Mouse (Mus musculus): ENCODE data around the gene Rcn3.
A peak's percentile ranks its signal among the peaks of the same experiment; 100 is the strongest.
"Not testable (repeated sequence)": the region's sequence is repeated elsewhere in the genome, so short reads cannot be mapped to it uniquely, and the experiment has no call there.

The Rcn3 gene

DNA sequence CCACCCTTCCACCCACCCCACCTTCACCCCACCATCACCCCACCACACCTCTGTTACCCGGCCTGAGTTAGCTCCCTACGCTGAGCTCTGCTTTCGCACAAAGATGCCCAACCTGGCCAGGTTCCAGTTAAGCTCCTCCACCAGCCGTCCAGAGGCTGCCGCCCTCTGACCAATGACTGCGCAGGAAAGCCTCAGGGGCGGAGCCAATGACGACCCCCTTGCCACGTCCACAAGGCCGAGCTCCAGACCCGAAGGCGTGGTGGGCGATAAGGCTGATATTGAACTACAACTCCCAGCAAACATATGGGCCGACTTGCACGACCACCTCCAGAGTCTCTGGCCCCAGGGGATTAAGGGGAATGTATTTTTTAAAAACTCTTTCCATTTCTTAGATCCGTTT, at the start of gene Rcn3:
Gene Rcn3 (minus strand): TSS at position 174 of the 400 bp plus-strand sequence.
- peak; percentile 90 for DNase-seq (ENCODE audit: inconsistent ontology term)

DNA sequence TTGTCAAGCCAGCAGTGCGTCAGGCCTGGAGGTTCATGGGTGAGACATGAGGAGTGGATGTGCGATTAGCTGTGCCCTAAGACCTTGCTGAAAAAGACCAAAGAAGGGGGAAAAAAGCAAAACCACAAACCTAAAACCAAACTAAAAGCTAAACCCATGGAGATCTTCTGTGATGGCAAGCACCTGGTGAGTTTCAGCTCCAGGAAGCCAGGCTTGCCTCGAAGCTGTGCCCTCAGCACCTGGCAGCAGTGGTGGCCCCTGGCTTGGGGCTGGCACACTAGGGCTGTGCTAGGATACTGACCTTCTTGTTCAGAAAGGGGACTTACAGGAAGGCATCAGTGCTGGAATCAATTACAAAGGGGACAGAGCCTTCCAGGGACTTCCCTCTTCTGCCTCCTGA, 49.3 kb upstream of the Rcn3 start:
- DNase-seq (ENCODE audit: inconsistent ontology term) = no peak

DNA sequence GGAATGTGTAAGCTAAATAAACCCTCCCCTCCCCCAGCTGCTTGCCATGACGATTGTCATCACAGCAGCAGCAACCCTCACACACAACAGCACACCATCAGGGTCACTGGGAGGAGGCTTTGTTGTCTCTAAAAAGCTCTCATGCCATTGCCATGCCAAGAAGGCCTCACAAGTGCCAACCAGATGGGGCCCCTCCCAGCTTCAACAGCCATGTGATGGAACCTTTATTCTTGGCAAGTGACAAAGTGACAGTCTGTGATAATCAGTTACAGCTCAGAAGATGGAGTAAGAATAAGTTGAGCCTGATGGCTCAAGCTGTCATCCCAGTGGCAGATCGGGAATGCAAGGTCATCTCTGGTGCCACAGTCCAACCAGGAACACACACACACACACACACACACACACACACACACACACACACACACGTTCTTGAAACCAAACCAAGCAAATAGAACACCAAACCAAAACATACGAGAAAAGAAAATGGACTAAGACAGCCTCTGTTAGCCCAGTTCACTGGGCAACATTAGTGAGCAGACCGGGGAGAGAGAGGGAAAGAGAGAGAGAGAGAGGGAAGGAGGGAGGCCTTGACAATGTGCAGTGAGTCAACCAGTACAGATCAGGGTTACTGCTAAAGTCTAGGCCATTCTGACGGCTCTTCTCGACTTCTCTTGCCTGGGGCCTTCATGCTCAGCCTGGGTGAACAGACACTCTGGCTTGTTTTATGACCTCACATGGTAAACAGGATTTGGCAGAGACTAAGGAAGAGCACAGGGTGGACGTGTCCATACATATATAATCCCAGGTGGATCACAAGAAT, 48.1 kb upstream of the Rcn3 start:
- DNase-seq (ENCODE audit: inconsistent ontology term) = no peak

DNA sequence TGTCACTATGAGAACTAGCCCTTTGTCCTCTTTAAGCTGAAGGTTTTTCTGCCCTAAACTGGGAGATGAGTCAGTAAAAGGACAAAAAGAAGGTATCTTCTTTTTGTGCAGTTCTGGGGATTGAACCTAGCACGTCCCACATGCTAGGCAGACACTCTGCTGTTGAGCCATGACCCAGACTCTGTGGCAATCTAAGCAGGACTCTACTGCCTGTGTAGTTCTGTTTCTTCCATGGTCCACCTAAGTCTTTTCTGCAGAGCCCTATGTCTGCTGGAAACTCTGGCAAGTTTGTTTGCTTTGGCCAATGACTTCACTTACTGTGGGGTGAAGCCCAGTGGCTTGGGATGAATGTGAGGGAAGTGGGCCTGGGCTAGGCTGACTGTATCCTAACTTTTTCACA, 46.4 kb upstream of the Rcn3 start:
- DNase-seq (ENCODE audit: inconsistent ontology term) = no peak

DNA sequence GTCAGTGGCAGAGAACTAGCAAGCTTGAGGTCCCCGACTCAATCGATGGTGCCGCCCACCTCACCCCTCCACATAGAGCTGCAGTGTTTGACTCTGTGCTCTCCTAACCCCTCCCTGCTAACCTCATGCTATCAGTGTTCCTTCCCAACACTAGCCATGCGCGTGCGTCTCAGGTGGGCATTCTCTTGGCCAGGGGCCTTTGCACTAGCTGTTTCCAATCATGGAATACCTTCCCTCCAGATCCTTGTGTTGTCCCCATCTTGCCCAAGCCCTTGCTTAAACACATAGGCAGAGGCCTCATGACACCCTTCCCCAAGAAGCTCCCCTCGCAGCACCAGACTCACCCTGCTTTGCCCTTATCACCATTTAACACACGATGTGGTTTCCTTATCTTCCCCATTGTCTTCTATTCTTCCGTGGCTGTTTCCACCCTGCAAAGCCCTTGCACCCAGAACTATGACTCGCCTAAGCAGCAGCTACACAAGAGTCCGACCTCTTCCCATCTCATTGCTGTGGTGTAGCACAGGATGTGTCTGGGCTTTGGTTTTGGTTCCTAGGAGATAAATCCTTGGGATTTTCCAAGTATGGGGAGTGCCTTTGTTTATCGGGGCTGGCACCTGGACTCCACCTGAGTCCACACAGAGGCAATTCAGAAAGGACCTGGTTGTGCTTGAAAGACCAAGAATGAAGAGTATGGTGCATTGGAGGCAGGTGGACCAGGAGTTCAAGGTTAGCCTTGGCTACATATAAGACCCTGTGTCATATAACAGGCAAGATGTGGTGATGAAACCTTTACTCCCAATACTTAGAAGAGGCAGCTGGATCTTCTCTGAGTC, 45.4 kb upstream of the Rcn3 start:
- DNase-seq (ENCODE audit: inconsistent ontology term) = no peak

DNA sequence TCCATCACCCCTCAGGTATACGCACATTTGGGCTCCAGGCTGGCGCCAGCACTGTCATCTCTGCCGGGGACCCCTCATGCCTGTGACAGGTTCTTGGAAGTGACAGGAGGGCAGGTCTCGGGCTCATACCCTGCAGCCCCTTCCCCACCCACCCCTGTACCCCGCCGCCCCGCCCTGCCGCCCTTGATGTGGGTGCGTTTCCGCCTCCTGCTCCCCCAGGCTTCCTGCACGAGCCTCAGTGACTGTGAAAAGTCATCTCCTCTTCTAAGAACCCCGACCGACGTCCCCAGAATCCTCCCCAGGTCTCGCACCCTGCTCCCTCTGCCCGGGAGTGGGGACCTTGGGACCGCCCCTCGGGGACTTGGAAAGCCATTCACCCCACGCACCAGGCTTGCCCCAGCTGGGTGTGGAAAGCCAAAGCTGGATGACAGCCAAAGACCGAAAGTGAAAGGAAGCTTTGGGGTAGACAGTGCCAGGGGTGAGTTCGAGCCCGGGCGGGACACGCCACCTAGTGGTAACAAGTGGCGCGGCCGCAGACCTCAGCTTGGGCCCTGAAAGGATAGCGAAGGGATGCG, 44.1 kb upstream of the Rcn3 start, which contains the start of the genes Gm45713 and Flt3l:
Gene Gm45713 (minus strand): TSS at position 239 of the 575 bp plus-strand sequence.
Gene Flt3l (minus strand): TSS at position 440 of the 575 bp plus-strand sequence.
- peak; percentile 92 for DNase-seq (ENCODE audit: inconsistent ontology term)

DNA sequence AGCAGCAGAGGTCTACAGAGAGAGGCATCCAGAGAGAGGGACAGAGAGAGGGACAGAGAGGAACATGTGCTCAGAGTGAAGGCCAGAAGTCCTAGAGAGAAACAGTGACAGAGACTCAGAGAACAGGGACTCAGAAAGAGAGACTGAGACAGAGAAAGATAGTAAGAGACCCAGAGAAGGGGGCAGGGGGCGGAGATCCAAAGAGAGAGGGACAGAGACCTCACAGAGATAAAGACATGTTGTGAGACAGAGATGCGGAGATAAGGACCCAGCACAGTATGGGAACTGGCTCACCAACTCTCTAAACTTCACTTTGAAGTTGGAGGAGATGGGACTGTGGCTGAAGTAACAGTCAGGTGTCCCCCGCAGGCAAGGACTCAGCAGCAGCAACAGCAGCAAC, 43.3 kb upstream of the Rcn3 start:
- no peak for DNase-seq (ENCODE audit: inconsistent ontology term)

DNA sequence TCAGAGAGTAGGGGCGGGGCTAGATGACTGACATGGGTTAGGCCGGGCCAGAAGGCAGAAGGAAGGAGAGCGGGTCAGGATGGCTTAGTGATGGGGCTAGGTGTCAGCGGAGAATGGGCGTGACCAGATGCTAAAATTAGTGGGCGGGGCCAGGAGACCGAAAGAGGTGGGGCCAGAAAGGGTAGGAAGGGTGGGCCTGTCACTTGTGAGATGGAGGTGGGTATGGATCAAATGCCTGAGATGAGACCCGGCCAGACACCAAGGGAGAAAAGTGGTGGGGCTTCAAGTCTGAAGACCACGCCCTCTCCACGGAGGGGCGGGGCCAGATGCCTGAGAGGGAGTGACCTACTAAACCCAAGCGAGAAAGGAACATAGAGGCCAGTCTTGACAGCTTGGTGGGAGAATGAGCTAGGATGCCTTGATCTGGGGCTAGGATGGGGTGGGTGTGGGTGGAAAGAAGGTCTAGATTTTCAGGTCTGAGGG, 42.6 kb upstream of the Rcn3 start:
- DNase-seq (ENCODE audit: inconsistent ontology term) = peak; percentile 34

DNA sequence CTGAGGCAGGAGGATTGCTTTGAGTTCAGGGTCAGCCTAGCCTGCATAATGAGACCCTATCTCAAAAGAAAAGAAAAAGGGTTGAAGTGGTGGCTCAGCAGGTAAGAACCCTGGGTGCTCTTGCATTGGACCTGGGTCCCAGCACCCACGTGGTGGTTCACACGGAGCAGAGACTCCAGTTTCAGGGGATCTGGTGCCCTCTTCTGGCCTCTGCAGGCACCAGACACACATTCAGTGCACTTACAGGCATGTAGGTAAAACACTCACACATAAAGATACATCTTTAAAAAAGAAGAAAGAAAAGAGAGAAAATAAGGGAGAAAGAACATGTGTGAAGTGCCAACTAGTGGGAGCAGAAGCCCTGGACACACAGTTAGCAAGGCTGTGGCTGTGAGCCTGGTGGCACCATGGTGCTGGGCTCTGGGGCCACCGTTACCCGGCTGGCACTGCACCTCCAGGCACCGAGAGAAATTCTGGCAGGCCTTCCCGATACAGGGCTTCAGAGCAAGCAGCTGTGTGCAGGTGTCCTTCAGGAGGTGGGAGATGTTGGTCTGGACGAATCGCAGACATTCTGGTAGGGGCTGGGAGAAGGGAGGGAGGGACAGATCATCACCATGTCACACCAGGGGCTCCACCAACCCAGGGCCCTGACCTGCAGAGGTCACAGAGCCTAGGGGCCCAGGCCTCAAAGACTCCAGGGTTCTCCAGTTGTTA, 41.6 kb upstream of the Rcn3 start:
- no peak for DNase-seq (ENCODE audit: inconsistent ontology term)

DNA sequence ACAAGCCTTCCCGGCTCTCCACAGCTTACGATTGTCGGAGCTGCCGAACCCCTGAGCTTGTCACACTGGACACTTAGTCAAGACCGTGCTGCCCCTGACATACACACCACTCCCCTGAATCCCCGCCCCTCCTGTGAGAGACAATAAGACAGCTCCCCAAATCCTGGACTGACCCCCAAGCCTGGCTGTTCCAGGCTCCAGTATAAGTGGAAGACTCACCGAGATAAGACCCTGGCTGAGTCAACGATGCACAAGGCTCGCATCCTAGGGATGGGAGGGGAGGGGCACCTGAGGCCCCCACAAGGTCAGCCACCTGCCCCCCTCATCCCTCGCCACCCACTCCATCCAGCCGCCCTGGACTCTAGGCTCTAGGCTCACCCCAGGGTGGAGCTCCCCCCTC, 39.8 kb upstream of the Rcn3 start:
- DNase-seq (ENCODE audit: inconsistent ontology term) = no peak

DNA sequence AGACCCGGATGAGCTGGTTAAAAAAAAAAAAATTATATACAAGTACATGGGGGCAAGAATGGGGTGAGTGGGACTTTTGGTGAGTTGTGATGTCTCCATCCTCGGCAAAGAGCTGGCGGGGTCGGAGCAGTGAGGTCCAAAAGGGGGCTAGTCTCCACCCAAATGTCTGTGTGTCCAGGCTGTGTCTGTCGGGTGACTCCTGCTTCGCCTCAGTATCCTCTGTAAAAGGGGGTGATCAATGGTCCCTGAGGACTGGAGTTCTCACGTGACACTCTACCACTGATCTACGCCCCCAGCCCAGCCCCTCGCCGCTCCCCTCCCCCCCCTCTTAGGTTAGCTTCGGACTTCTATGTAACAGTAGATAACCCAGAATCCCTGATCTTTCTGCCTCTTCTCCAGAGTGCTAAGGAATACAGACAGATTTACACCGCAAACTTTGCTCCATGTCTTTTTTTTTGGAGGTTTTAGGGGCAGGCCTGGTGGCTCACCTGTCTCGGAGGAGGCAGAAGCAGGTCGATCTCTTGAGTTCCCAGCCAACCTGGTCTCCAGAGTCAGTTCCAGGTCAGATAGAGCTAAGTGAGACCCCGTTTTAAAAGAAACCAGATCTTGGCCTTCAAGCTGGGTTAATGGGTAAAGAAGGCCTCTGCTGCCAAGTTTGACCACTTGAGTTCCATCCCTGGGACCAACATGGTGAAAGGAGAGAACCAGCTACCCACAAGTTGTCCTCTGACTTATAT, 37.9 kb upstream of the Rcn3 start:
- DNase-seq (ENCODE audit: inconsistent ontology term) = no peak

DNA sequence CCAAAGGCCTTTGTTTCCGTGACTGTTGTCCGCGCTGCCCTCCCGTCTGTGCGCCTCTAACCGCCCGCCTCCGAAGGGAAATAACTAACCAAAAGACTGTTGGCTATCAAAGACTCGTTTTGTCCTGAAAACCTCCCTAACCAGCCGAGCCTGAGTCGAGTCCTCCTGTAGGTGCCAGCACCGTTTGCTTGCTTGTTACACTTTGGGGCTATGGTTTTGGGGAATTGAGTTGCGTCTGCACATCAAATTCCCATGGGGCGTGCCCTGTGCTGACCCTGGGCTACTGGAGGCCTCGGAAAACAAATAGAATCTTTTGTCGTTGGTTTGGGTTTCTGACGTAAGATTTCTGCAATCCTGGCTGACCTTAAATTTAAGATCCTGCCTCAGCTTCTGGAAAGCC, 37.3 kb upstream of the Rcn3 start:
- DNase-seq (ENCODE audit: inconsistent ontology term) = no peak

DNA sequence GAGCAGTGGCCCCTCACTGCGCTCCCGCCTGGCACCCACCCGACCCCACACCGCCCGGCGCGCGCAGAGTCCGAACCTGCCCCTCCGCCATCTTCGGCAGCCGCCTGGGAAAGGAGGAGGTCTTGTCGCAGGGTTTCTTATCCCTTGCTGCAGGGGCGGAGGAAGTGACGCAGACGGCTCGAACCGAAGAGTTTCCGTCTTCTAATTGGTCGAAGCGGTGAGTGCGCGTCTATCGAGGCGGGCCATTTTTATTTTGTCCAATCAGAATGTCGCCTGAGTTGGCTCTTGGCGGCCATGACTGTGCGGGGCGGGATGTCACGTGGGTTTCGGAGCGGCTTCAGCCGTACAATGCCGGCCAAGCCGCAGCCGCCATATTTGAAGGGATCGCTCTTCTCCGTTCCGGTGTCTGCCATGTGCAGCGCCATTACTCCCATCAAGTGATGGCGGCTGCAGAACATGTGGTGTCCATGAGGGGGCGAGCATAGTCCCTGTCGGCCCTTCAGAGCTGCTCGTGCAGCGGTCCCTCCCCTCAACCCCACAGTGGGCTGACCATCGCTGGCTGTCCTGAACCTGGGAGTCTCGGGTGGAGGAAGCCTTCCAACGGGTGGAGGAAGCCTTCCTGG, 36.7 kb upstream of the Rcn3 start, which contains the start of gene Rpl13a:
Gene Rpl13a (minus strand): TSS at position 138 of the 623 bp plus-strand sequence.
- peak; percentile 97 for DNase-seq (ENCODE audit: inconsistent ontology term)

DNA sequence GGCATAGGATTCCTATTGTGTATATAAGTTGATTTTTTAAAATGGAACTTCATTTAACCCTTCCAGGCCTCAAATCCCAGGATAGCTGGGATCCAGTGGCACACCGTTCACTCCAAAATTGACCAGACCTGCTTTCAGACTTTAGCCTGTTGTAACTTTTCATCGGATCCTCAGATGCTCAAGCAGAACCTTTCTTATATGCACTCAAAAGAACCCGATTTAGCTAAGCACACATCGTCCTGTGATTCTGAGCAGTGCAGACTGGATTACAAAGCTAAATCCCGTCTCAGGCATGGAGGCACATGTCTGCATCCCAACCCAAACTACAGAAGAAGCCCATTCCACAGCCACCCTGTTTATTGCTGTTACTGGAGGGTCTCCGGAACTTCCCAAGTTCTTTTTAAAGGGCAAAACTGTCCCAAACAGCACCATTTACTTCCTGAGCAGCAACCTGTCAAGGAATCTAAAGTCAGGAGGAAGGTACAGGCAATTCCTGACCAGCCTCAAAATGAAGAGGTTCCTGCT, 35.7 kb upstream of the Rcn3 start:
- DNase-seq (ENCODE audit: inconsistent ontology term) = no peak

DNA sequence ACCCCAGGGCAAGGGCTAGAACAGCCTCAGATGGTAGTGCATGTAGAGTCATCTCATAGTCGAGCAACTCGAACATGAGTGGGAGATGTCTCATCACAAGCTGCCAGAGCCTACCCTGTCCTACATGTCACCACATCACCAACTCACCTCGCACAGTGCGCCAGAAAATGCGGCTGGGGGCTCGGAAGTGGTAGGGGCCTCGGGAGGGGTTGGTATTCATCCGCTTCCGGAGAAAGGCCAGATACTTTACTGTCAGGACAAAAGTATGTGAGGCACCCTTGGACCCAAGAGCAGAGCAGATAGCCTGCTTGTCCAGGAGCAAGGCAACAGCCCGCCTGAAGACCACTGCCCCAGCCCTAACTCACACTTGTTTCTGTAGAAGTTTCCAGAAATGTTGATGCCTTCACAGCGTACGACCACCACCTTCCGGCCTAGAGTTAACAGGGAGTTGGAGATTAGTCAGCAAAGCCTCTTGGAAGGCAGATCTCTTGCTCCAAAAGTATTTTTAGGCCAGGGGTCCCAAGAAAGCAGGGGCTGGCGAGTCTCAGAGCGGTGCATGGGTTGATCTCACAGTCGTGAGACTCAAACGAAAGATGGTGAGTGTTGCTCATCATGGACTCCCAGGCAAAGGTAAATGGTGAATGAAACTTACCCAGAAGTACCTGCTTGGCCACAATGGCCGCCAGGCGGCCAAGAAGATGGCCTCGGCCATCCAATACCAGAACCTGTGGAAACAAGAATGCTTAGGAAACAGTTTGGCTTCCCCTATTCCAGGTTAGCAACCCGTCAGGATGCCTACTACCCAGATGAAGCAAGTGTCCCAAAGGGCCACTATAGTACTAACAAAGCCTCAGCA, 35.1 kb upstream of the Rcn3 start:
- no peak for DNase-seq (ENCODE audit: inconsistent ontology term)

DNA sequence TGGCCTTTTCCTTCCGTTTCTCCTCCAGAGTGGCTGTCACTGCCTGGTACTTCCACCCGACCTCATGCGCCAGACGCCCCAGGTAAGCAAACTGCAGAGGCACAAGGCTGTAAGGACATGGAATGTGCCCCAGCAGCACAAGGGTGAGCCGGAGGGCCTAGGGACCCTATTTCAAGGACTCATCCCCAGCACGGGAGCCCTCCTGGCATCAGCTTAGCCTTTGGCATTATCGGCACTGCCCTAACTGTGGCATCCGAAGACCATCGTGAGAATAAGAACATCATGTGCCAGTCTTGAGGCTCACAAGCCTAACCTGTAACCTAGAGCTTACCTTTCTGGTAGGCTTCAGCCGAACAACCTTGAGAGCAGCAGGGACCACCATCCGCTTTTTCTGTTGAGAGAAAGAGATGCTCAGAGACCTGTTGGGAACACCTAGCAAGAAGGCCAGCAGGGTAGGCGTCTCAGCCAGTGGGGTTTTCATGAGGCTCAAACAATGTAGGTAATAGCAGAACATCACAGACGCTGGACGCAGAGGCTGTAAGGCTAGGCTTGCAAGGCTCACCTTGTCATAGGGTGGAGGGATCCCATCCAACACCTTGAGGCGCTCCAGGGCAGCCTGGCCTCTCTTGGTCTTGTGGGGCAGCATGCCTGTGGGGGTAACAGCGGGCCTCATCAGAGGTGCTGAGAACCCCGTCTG, 34.3 kb upstream of the Rcn3 start:
- no peak for DNase-seq (ENCODE audit: inconsistent ontology term)

DNA sequence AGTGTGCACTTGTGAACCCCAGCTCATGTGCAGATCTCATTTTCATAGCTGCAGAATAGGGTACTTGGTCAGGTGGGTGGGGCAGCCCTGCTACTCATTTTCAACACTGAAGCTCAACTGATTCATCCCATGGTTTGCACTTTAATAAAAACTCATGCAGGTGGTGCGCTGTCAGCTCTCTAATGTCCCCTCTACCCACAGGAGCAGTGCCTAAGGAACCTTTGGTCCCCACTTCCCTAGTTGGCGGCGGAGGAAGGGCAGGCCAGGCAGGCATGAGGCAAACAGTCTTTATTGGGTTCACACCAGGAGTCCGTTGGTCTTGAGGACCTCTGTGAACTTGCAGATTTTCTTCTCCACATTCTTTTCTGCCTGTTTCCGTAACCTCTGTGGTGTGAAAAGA, 33.6 kb upstream of the Rcn3 start:
- DNase-seq (ENCODE audit: inconsistent ontology term) = not testable (repeated sequence)

DNA sequence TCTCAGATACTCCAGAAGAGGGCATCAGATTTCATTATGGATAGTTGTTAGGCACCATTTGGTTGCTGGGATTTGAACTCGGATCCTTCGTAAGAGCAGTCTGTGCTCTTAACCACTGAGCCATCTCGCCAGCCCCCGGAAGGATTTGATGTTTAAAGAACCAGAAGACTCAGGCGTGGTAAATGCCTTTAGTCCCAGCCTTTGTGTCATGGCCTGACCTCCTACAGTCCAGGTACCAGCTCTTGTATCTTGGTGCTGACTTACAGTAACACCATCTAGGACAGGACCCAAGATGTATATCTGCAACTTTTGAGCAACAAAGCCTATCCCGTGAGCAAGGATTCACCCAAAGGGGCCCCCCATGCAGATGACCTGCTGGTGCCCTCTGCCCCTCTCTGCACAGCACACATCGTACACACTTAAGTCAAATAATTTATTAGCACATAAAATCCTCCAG, 33.2 kb upstream of the Rcn3 start:
- no peak for DNase-seq (ENCODE audit: inconsistent ontology term)

Data from Muller cell, postnatal 12 days (primary cell).